Mouse (Mus musculus) megakaryocyte, adult 5-6 weeks (primary cell): ENCODE data around the gene Prph. TPM values are rescaled to one million over a fixed set of nuclear protein-coding genes. Genes with fewer than 3 reads are reported as not detected.
A peak's percentile ranks its signal among the peaks of the same experiment; 100 is the strongest.

Source experiments
- ATAC-seq: 2 replicates; pipeline ENCODE4 v1.8.0; 2016; ENCODE audit warnings: mild to moderate bottlenecking, inconsistent platforms; ENCODE audit not compliant: poor library complexity, severe bottlenecking
- total RNA-seq, 2 experiments: library from RNA; stranded (forward) in 1 of 2; stranded (reverse) in 1 of 2; fragments of 153-499, 151-499 nt in 1 of 2; fragments of 221-1000, 200-1000 nt in 1 of 2; gene quantifications; 2 replicates each; pipeline versions ENCODE4 v1.2.3 to v1.2.4; 2015 to 2017

The Prph gene
- total RNA-seq (2015) (not detected in 2 replicates), total RNA-seq (2017) (not detected in 2 replicates)

DNA sequence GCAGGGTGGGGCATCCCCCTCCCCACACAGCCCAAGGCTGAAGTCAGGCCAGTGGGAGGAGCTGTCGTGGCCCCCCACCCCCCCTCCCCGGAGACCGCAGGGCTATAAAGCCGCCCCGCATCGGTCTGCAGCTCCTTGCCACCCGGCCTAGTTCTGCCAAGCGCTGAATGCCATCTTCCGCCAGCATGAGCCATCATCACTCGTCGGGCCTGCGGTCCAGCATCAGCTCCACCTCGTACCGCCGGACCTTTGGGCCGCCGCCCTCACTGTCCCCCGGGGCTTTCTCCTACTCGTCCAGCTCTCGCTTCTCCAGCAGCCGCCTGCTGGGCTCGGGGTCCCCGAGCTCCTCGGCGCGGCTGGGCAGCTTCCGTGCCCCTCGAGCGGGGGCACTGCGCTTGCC lies at the start of gene Prph:
Prph (plus strand) TSS at position 135 of the 400 bp plus-strand sequence.
- no peak for ATAC-seq

- peak; percentile 79 for ATAC-seq
These were observed 46.2 kb upstream of the Prph start for GRCm38 (mm10) chr15:99008801-99009241.

DNA sequence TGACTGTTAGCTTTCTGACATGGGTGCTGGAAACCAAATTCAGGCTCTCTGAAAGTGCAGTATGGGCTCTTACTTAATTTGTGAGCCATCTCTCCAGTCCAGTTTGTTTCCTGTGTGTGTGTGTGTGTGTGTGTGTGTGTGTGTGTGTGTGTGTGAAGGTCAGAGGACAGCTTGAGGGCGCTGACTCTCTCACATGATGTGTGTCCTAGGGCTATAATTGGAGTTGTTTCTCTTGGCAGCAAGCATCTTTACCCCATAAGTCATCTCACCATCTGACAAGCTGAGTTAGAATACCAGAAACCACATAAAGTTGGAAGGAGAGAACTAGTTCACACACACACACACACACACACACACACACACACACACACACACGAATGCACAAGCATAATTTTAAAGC lies 44.1 kb upstream of the Prph start:
- no peak for ATAC-seq

DNA sequence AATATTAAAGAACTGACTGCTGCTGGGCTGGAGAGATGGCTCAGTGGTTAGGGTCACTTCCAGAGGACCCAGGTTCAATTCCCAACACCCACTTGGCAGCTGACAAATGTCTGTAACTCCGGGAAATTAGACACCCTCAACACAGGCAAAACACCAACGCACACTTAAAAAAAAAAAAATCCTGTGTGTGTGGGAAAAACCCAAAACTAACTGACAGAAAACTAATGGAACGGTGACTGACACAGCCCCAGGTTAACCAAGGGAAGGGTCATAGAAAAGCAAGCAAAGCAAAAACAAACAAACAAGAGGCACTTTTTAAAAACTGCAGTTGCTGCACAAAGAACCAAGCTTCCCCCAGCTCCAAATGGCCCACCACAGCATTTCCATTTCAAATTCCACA lies 43.0 kb upstream of the Prph start:
- no peak for ATAC-seq

DNA sequence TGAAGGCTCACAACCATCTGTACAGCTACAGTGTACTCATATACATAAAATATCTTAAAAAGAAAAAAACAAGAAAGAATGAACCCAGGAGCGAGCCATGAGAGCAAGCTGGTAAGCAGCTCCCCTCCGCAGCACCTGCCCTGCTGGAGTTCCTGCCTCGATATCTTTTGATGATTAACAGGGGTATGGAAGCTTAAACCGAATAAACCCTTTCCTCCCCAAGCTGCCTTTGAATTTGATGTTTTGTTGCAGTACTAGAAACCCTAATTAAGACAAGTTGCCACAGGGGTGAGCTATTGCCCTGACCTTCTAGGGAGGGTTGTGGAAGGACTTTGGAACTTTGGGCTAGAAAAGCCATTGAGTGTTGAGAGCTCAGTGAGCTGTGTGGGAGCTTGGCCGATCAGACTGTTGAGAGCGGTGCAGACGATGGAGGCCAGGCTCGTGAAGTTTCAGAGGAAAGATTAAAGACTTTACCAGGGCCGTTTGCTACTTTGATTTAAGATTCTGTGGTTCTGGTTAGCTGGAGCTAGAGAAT lies 40.4 kb upstream of the Prph start:
- ATAC-seq: no peak

DNA sequence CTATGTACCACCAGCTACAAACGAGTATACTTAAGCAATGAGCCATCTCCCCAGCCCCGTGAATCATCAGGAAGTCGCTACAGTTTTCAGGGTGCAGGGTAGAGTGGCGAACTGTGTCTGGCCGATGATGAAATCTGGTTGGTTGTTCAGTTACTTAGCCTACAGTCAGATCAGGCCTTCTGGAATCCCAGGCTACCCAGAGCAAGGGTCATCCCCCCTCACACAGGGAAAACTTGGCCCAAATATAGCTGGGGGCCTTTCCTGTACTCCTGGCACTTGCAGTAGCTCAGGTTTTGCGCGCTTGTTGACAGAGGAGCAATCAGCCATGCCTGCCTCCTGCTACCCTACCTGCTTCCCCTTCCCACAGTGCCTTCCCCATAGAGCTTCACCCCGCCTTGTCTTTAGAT lies 37.6 kb upstream of the Prph start:
- ATAC-seq: peak; percentile 67

GRCm38 (mm10) chr15:99017986-99018385 lies 37.0 kb upstream of the Prph start:
- ATAC-seq: no peak

GRCm38 (mm10) chr15:99018630-99019029 lies 36.3 kb upstream of the Prph start:
- no peak for ATAC-seq

GRCm38 (mm10) chr15:99019436-99019835 lies 35.5 kb upstream of the Prph start:
- ATAC-seq: no peak

DNA sequence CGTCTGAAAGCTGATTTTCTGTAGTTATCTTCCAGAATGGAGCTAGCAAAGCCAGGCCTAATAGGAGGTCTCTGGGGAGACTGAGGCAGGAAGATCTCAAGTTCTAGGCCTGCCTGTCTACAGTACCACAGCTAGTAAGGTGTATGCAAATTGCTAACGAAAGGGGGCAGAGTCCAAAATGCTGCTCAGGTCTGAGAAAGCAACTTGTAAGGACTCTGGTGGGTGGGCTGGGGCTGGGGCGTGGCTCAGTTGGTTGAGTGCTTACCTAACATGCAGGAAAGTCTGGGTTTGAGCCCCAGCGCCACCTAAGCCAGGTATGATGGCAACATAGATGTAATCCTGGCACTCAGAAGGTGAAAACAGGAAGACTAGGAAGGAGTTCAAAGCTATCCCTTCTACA lies 34.8 kb upstream of the Prph start:
- ATAC-seq: no peak

DNA sequence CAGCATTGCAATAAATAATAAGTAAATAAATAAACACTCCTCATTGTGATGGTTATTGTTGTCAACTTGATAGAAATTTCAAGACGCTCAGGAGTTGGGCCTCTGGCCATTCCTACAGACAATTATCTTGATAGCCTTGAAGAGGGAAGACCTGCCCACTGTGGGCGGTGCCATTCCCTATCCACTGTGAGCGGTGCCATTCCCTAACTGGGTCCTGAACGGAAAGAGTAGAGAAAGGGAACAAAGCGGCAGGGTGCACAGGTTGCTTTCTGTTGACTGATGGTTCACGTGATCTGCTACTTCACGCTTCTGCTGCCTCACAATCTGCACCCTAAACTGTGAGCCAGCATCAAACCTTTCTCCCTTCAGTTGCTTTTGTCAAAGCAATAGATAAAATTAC lies 33.7 kb upstream of the Prph start:
- no peak for ATAC-seq

- ATAC-seq: peak; percentile 45
These were observed 30.2 kb upstream of the Prph start for GRCm38 (mm10) chr15:99024668-99025314.

- ATAC-seq: no peak
These were observed 29.6 kb upstream of the Prph start for GRCm38 (mm10) chr15:99025414-99025813.

DNA sequence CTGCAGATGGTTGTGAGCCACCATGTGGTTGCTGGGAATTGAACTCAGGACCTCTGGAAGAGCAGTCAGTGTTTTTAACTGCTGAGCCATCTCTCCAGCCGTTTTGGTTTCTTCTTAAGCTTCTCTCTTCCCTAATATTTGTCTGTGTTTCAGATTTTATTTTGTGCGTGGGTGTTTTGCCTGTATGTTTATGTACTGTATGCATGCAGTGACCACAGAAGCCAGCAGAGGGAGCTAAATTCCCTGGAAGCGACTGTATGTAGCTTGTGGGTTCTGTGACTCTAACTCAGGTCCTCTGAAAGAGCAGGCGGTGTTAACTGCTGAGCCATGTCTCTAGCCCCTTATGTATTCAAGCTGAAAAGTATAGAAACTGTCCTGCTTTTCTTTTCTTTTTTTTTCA lies 28.7 kb upstream of the Prph start:
- ATAC-seq: no peak

DNA sequence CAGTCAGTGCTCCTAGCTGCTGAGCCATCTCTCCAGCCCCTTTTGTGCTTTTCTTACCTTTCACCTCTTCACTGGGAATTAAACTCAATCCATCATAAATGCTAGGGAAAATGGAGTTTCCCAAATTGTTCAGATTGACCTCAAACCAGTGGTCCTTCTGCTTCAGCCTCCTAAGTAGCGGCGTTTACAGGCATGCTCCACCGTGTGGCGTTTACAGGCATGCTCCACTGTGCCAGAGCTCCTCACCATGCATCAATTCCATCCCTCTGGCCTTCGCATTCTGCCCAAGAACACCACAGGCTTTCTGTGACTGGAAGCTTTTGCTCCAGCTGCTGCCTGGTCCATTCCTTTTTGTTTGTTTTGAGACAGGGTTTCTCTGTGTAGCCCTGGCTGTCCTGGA lies 27.9 kb upstream of the Prph start:
- ATAC-seq: no peak

DNA sequence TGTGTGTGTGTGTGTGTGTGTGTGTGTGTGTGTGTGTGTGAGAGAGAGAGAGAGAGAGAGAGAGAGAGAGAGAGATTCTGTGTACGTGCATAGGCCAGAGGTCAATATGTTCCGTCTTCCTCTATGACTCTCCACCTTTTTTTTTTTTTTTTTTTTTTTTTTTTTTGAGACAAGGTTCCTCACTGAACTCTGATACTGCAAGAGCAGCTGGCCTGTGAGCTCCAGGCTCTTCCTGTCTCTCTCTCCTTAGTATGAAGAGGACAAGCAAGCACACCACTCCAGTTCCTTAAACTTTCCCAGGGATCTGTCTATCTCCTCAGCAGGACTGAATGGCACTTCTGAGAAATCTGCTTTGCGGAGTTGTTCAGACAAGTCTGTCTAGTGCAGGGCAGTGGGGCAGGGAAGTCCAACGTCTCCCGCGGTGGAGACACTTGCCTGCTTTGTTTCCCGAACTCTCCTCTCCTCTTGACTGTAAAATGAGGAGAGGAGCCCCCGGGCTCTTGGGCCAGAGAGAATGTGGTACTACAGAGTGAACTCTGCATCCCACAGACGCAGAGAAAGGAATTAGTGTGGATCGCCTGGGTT lies 26.0 kb upstream of the Prph start:
- 0 out of 2 replicates have a peak, but pooled peaks have one; percentile 6 for ATAC-seq

GRCm38 (mm10) chr15:99029619-99030584 lies 25.1 kb upstream of the Prph start, which contains the start of gene Tuba1c:
TSS of gene Tuba1c (plus strand) at chr15:99029891.
- peak; percentile 67 for ATAC-seq

- peak; percentile 51 for ATAC-seq
These were observed 24.2 kb upstream of the Prph start for GRCm38 (mm10) chr15:99030585-99031387.

- no peak for ATAC-seq
These were observed 23.6 kb upstream of the Prph start for GRCm38 (mm10) chr15:99031388-99031675.

DNA sequence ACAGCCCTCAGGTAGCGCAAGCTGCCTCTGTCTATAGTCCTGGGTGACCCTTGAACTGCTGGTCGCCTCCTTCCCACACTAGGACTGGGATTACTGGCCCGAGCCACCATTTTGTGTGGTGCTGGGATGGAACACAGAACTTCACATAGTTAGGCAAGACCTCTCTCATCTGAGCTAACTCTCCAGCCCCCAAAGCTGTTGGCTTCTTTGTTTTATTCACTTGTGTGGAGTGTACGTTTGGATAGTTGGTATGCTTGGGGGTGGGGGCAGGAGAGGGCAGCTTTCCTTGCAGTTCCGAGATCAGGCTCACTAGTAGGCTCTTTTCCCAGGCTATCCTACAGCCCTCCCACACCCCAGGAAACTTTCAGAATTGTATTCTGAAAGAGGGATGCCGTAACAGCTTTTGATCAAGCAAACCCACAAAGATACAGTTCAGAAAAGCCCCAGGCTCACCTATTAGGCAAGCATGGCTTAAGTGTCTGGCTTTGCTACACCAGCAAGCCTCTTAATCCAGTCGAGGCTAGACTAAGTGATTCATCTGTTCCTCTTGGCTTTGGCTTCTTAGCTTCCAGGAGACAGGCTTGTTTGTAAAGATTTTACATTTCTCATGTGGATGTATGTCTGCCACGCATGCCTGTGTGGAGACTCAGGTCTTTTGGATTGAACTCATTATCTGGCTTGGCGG lies 22.8 kb upstream of the Prph start:
- ATAC-seq: no peak
